Mouse (Mus musculus) small intestine, adult 2 months (tissue): Measurements from ENCODE around the gene Nkx2-1. TPM values are rescaled to one million over a fixed set of nuclear protein-coding genes. Genes with fewer than 3 reads are reported as not detected.
A peak's percentile ranks its signal among the peaks of the same experiment; 100 is the strongest.

ENCODE experiments used
- H3K27ac ChIP-seq: fragments of 200-500 bp; 2 replicates; pipeline ENCODE4 v1.5.1; 2012; ENCODE audit warnings: low read depth, low read length, control low read depth, inconsistent platforms; ENCODE audit not compliant: insufficient read depth
- H3K27me3 ChIP-seq: fragments of 200-500 bp; 2 replicates; pipeline ENCODE4 v1.6.1; 2012; ENCODE audit warnings: mild to moderate bottlenecking, moderate library complexity, low read length, inconsistent platforms; ENCODE audit not compliant: control insufficient read depth, insufficient read depth
- H3K36me3 ChIP-seq: fragments of 200-500 bp; 2 replicates; pipeline ENCODE4 v1.6.1; 2012; ENCODE audit warnings: mild to moderate bottlenecking, low read length, control low read depth, inconsistent platforms; ENCODE audit not compliant: control insufficient read depth, insufficient read depth
- H3K4me1 ChIP-seq: fragments of 200-500 bp; 2 replicates; pipeline ENCODE4 v1.6.1; 2012; ENCODE audit warnings: low read length, inconsistent platforms, mixed read lengths; ENCODE audit not compliant: control insufficient read depth, insufficient read depth, insufficient read length
- H3K4me3 ChIP-seq: fragments of 200-500 bp; 2 replicates; pipeline ENCODE4 v1.5.1; 2012; ENCODE audit warnings: low read depth, mild to moderate bottlenecking, control low read depth, inconsistent platforms, low read length, moderate library complexity
- CTCF ChIP-seq: fragments of 200-500 bp; IDR thresholded peaks from 2 replicates; pipeline ENCODE4 v1.5.1; 2012; ENCODE audit warnings: low read depth, mild to moderate bottlenecking, control low read depth, inconsistent platforms, low read length, moderate library complexity, mixed read lengths; ENCODE audit not compliant: insufficient replicate concordance, insufficient read length; ENCODE audit errors: extremely low read depth
- POLR2A ChIP-seq: fragments of 200-500 bp; IDR thresholded peaks from 2 replicates; pipeline ENCODE4 v1.6.1; 2012; ENCODE audit warnings: low read depth, mild to moderate bottlenecking, control low read depth, inconsistent platforms, low read length, moderate library complexity
- WGBS: fragments of 180-500 bp; shearing (Covaris S2); methylation state at CpG from one replicate; pipeline ENCODE4 v1.1.7; 2018; 5-methylcytosine and 5-hydroxymethylcytosine counted together
- polyA plus RNA-seq: library from polyadenylated mRNA; depleted of rRNA; stranded (reverse); fragments of >200 nt; gene quantifications from 2 replicates; pipeline ENCODE4 v1.2.3, GENCODE M21; 2012

Gene Nkx2-1
- polyA plus RNA-seq, 1 experiment: not detected

DNA sequence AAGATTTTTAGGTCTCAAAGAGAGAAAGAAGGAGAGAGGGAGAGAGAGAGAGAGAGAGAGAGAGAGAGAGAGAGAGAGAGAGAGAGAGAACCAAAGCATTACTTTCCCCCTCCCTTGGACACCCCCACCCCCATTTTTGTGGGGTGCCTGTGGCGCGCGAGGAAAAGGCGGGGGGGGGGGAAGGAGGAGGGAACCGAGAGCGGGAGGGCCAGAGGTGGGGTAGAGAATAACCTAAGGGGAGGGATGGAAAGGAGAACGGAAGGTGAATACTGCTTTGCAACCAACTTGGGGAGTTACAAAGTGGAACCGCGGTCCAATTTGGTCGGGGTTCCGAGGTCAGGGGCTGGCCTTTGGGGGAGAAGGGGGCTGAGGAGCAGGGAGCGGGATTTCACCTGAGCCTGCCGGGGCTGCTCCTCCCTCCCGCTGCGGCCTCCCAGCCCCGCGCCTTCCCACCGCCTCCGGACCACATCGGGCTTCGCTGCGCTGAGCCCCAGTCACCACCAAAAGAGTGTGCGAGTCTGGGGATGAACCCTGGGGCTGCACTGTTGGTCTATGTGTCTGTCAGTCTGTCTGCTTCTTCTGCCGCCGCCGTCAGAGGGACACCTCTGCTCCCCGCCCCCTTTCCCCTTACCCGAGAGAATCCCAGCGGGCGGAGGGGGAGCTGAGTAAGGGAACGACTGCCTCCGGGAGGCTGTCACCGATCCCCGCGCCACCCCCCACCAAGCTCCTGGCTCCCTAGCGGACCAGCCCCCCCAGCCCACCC, 1.1 kb downstream of the Nkx2-1 start:
- H3K4me1 ChIP-seq: no peaks in the 10 kb centered on the region
- no peak overlapping the region for H3K4me3 ChIP-seq
- 4% methylated on average over 36 of the region's 36 CpGs for WGBS
- TF ChIP-seq POLR2A: no peak
- no peak for TF ChIP-seq CTCF
- peaks cover 57% of the 10 kb centered on the region for H3K27me3 ChIP-seq
- no peak overlapping the region for H3K27ac ChIP-seq
- H3K36me3 ChIP-seq: no peaks in the 10 kb centered on the region

DNA sequence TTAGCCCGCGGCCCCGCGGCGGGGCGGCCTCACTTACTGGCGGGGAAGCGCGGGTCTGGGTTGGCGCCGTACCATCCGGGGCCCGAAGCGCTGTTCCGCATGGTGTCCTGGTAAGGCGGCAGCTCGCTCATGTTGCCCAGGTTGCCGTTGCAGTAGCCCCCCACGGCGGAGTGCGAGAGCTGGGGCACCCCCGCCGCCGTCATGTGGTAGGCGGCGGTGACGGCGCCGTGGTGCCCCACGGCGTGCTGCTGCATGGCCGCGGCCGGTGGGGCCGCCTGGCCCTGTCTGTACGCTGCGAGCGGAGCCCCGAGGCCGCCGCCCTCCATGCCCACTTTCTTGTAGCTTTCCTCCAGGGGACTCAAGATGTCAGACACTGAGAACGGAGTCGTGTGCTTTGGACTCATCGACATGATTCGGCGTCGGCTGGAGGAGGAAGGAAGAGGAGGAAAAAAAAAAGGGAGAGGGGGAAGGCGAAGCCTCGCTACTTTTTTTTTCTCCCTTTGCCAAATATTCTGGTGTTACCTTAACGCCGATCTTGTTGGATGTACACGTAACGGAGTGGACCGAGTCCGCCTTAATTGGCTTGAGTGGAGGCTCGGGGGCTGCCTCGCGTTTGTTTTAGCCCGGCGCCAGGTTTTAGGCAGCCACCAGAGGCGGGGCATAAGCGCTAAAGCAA, 1.9 kb downstream of the Nkx2-1 start:
- Histone ChIP-seq H3K27ac (no peak overlapping the region), H3K4me3 (peak overlapping the region; percentile 8), H3K27me3 (peaks cover 54% of the 10 kb centered on the region), H3K4me1 (no peaks in the 10 kb centered on the region), H3K36me3 (no peaks in the 10 kb centered on the region)
- under 1% methylated on average over 62 of the region's 62 CpGs for WGBS
- no peak for TF ChIP-seq CTCF
- no peak for TF ChIP-seq POLR2A

DNA sequence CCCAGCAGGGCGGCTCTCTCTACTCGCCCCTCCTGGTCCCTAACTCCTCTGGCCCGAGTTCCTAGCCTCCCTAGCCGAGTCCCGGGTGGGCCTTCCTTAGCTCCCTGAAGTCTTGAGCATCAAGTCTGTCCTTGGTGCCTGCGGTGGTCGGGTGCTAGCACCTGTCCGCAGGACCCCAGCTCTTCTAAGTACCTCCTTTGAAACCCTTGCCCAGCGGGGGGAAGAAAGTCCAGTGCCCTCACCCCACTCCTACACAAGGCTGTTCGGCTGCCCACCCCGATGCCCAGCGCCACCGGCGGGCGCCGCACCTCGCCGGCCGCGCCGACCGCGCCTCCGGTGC, 2.4 kb downstream of the Nkx2-1 start:
- TF ChIP-seq POLR2A (no peak), CTCF (no peak)
- WGBS: 3% methylated on average over 24 of the region's 24 CpGs
- Histone ChIP-seq H3K27me3 (peaks cover 57% of the 10 kb centered on the region), H3K36me3 (no peaks in the 10 kb centered on the region), H3K4me3 (no peak overlapping the region), H3K4me1 (no peaks in the 10 kb centered on the region), H3K27ac (no peak overlapping the region)

DNA sequence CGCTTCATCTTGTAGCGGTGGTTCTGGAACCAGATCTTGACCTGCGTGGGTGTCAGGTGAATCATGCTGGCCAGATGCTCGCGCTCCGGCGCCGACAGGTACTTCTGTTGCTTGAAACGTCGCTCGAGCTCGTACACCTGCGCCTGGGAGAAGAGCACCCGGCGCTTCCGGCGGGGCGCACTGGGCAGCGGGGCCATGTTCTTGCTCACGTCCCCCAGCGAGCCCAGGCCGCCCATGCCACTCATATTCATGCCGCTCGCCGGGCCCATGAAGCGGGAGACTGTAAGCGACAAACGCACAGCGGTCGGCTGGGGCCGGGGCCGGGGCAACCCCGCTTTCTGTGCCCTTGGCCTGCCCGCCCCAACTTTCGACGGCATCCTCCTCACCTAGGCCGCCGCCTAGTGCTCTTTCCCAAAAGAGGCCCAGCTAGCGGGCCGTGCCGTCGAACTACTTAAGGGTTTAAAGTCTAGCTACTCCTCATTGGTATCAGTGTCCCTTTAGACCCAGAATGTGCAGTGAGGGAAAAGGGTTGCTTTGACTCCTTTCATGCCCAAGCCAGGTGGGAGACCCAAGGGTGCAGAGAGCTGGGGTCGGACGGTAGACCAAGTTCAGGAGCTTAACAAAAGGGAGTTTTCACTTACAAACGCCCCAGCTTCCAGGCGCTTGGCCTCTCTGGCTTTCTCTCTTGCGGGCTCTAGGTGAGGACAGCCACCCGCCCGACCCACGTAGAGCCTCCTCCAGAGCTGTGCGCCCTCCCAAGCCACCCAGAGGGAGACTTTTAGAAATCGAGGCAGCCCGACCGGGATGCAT, 3.0 kb downstream of the Nkx2-1 start:
- Histone ChIP-seq H3K4me3 (no peak overlapping the region), H3K4me1 (no peaks in the 10 kb centered on the region), H3K27me3 (peaks cover 62% of the 10 kb centered on the region), H3K27ac (no peak overlapping the region), H3K36me3 (no peaks in the 10 kb centered on the region)
- 4% methylated on average over 54 of the region's 54 CpGs for WGBS
- TF ChIP-seq POLR2A: no peak
- TF ChIP-seq CTCF: no peak

DNA sequence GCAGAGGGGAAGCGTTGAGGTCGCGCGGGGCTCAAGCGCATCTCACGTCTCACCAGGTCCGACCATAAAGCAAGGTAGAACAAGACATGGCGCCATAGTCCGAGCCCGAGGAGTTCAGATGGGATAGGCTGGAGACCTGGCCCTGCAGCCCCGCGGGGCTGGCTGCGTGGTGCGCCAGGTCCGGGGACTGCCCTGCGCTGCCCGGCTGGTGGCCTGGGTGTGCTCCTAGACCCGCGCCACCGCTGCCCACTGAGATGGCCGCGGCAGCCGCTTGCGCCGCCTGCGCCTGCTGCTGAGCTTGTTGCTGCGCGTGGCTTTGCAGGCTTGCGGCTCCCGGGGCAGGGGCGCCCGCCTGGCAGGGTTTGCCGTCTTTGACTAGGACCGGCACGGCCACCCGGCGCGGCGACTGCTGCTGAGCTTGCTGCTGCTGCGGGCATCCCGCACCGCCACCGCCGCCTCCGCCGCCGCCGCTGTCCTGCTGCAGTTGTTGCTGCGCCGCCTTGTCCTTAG, 3.7 kb downstream of the Nkx2-1 start:
- 3% methylated on average over 50 of the region's 50 CpGs for WGBS
- H3K36me3 ChIP-seq: no peaks in the 10 kb centered on the region
- no peaks in the 10 kb centered on the region for H3K4me1 ChIP-seq
- no peak overlapping the region for H3K27ac ChIP-seq
- H3K27me3 ChIP-seq: peaks cover 67% of the 10 kb centered on the region
- TF ChIP-seq POLR2A: no peak
- TF ChIP-seq CTCF: no peak
- no peak overlapping the region for H3K4me3 ChIP-seq

DNA sequence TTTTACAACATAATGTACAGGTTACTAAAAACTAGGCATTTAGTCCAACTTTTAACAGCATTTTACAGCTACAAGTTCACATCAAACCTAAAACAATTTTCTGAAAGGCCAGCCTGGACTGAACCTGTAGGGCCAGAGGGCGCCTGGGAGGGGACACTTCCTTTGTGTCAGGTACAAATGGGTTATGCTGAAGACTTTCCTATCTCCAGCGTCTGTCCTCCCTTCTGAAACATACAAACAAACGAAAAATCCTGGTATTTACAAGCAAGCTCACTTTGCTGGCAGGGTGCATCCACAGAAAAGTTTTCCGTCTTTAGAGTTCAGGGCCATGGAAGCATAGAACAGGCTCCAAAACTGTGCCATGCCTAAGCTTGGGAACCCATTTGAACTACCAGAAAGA, 4.6 kb downstream of the Nkx2-1 start:
- TF ChIP-seq CTCF: no peak
- TF ChIP-seq POLR2A: no peak
- 9% methylated on average over 4 of the region's 4 CpGs for WGBS
- Histone ChIP-seq H3K27me3 (peaks cover 63% of the 10 kb centered on the region), H3K4me1 (no peaks in the 10 kb centered on the region), H3K4me3 (no peak overlapping the region), H3K27ac (no peak overlapping the region), H3K36me3 (no peaks in the 10 kb centered on the region)

DNA sequence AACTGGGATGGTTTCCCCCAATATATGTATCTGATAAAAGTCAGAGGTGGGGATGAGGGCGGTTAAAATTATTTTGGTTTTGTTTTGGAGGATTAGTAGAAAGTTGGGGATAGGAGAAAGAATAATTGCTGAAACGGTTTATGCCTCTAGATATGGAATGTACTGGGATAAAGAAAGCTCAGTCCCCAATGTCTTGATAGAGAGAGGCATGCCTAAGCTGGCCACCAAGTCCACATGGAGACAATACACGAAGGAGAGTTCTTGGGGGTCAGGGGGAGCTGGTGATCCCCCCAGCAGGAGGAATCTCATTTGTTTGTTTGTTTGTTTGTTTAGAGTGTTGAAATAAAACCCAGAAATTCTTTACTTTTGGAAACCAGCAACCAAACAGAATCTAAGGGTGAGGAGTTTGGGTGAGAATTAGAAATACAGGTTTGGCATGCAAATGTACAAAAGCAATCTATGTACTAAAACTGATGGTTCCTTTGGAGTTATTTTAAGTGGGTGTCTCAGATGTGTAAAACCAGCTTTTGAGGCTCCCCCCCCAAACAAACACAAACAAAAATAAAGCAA, 5.6 kb downstream of the Nkx2-1 start:
- H3K36me3 ChIP-seq: no peaks in the 10 kb centered on the region
- H3K4me1 ChIP-seq: no peaks in the 10 kb centered on the region
- TF ChIP-seq POLR2A (no peak), CTCF (no peak)
- H3K27ac ChIP-seq: no peak overlapping the region
- WGBS: 3% methylated on average over 3 of the region's 3 CpGs
- H3K27me3 ChIP-seq: peaks cover 58% of the 10 kb centered on the region
- no peak overlapping the region for H3K4me3 ChIP-seq
